Mouse (Mus musculus): ENCODE results near the gene Immp2l. TPM values are rescaled to one million over a fixed set of nuclear protein-coding genes. Genes with fewer than 3 reads are reported as not detected.
A peak's percentile ranks its signal among the peaks of the same experiment; 100 is the strongest.

Immp2l gene
- polyA plus RNA-seq, 1 experiment from 2014 or later = 12.8 TPM

GRCm38 (mm10) chr12:41526688-41527087 is 502.8 kb downstream of the Immp2l start:
- Histone ChIP-seq H3K27me3 (ENCODE audit: control insufficient read depth, insufficient read depth, low read depth, low read length) (no peaks in the 10 kb centered on the region), H3K36me3 (ENCODE audit: control insufficient read depth, insufficient read depth, low read length) (no peaks in the 10 kb centered on the region), H3K4me3 (ENCODE audit: low read length) (no peak overlapping the region), H3K9me3 (ENCODE audit: control insufficient read depth, low read length) (no peaks in the 10 kb centered on the region), H3K27ac (ENCODE audit: low read length) (no peak overlapping the region), H3K9ac (ENCODE audit: low read length) (no peak overlapping the region), H3K4me2 (ENCODE audit: low read depth, low read length) (no peak overlapping the region), H3K4me1 (replicated peaks; ENCODE audit: control insufficient read depth, insufficient read depth, low read length) (no peaks in the 10 kb centered on the region)
- ATAC-seq (ENCODE audit: low read depth) = no peak
- WGBS = 66% methylated on average over 2 of the region's 2 CpGs

GRCm38 (mm10) chr12:41528410-41528809 is 504.5 kb downstream of the Immp2l start:
- no peak overlapping the region for H3K27ac ChIP-seq (ENCODE audit: low read length)
- no peak overlapping the region for H3K4me2 ChIP-seq (ENCODE audit: low read depth, low read length)
- no peaks in the 10 kb centered on the region for H3K9me3 ChIP-seq (ENCODE audit: control insufficient read depth, low read length)
- H3K4me1 ChIP-seq (replicated peaks; ENCODE audit: control insufficient read depth, insufficient read depth, low read length) = no peaks in the 10 kb centered on the region
- 82% methylated on average over 4 of the region's 4 CpGs for WGBS
- ATAC-seq (ENCODE audit: low read depth) = no peak
- H3K4me3 ChIP-seq (ENCODE audit: low read length) = no peak overlapping the region
- H3K9ac ChIP-seq (ENCODE audit: low read length) = no peak overlapping the region
- no peaks in the 10 kb centered on the region for H3K27me3 ChIP-seq (ENCODE audit: control insufficient read depth, insufficient read depth, low read depth, low read length)
- no peaks in the 10 kb centered on the region for H3K36me3 ChIP-seq (ENCODE audit: control insufficient read depth, insufficient read depth, low read length)

GRCm38 (mm10) chr12:41539989-41540388 is 516.1 kb downstream of the Immp2l start:
- 84% methylated on average over 5 of the region's 5 CpGs for WGBS
- Histone ChIP-seq H3K27me3 (ENCODE audit: control insufficient read depth, insufficient read depth, low read depth, low read length) (no peaks in the 10 kb centered on the region), H3K4me1 (replicated peaks; ENCODE audit: control insufficient read depth, insufficient read depth, low read length) (no peaks in the 10 kb centered on the region), H3K9me3 (ENCODE audit: control insufficient read depth, low read length) (no peaks in the 10 kb centered on the region), H3K4me2 (ENCODE audit: low read depth, low read length) (no peak overlapping the region), H3K4me3 (ENCODE audit: low read length) (no peak overlapping the region), H3K36me3 (ENCODE audit: control insufficient read depth, insufficient read depth, low read length) (no peaks in the 10 kb centered on the region), H3K9ac (ENCODE audit: low read length) (no peak overlapping the region), H3K27ac (ENCODE audit: low read length) (no peak overlapping the region)
- ATAC-seq (ENCODE audit: low read depth) = no peak

GRCm38 (mm10) chr12:41551578-41551977 is 527.7 kb downstream of the Immp2l start:
- Histone ChIP-seq H3K4me3 (ENCODE audit: low read length) (no peak overlapping the region), H3K27me3 (ENCODE audit: control insufficient read depth, insufficient read depth, low read depth, low read length) (no peaks in the 10 kb centered on the region), H3K4me2 (ENCODE audit: low read depth, low read length) (no peak overlapping the region), H3K4me1 (replicated peaks; ENCODE audit: control insufficient read depth, insufficient read depth, low read length) (peaks cover 3% of the 10 kb centered on the region), H3K36me3 (ENCODE audit: control insufficient read depth, insufficient read depth, low read length) (no peaks in the 10 kb centered on the region), H3K27ac (ENCODE audit: low read length) (no peak overlapping the region), H3K9me3 (ENCODE audit: control insufficient read depth, low read length) (no peaks in the 10 kb centered on the region), H3K9ac (ENCODE audit: low read length) (no peak overlapping the region)
- WGBS = 69% methylated on average over 4 of the region's 4 CpGs
- no peak for ATAC-seq (ENCODE audit: low read depth)

GRCm38 (mm10) chr12:41557832-41558231 is 533.9 kb downstream of the Immp2l start:
- WGBS = 32% methylated on average over 3 of the region's 3 CpGs
- no peak overlapping the region for H3K4me3 ChIP-seq (ENCODE audit: low read length)
- no peaks in the 10 kb centered on the region for H3K36me3 ChIP-seq (ENCODE audit: control insufficient read depth, insufficient read depth, low read length)
- no peak for ATAC-seq (ENCODE audit: low read depth)
- no peak overlapping the region for H3K27ac ChIP-seq (ENCODE audit: low read length)
- peaks cover 6% of the 10 kb centered on the region for H3K4me1 ChIP-seq (replicated peaks; ENCODE audit: control insufficient read depth, insufficient read depth, low read length)
- H3K9me3 ChIP-seq (ENCODE audit: control insufficient read depth, low read length) = no peaks in the 10 kb centered on the region
- H3K4me2 ChIP-seq (ENCODE audit: low read depth, low read length) = no peak overlapping the region
- no peaks in the 10 kb centered on the region for H3K27me3 ChIP-seq (ENCODE audit: control insufficient read depth, insufficient read depth, low read depth, low read length)
- no peak overlapping the region for H3K9ac ChIP-seq (ENCODE audit: low read length)

GRCm38 (mm10) chr12:41558956-41559735 is 535.3 kb downstream of the Immp2l start:
- H3K4me1 ChIP-seq (replicated peaks; ENCODE audit: control insufficient read depth, insufficient read depth, low read length) = peaks cover 6% of the 10 kb centered on the region
- H3K36me3 ChIP-seq (ENCODE audit: control insufficient read depth, insufficient read depth, low read length) = no peaks in the 10 kb centered on the region
- H3K9me3 ChIP-seq (ENCODE audit: control insufficient read depth, low read length) = no peaks in the 10 kb centered on the region
- no peak overlapping the region for H3K27ac ChIP-seq (ENCODE audit: low read length)
- no peak for ATAC-seq (ENCODE audit: low read depth)
- no peak overlapping the region for H3K4me2 ChIP-seq (ENCODE audit: low read depth, low read length)
- no peak overlapping the region for H3K4me3 ChIP-seq (ENCODE audit: low read length)
- H3K9ac ChIP-seq (ENCODE audit: low read length) = no peak overlapping the region
- 53% methylated on average over 5 of the region's 5 CpGs for WGBS
- no peaks in the 10 kb centered on the region for H3K27me3 ChIP-seq (ENCODE audit: control insufficient read depth, insufficient read depth, low read depth, low read length)

- H3K36me3 ChIP-seq (ENCODE audit: control insufficient read depth, insufficient read depth, low read length) = no peaks in the 10 kb centered on the region
- peak overlapping the region; percentile 27; the same call in 1 of the 2 replicates for H3K27ac ChIP-seq (ENCODE audit: low read length)
- peaks cover 9% of the 10 kb centered on the region; the same call in 1 of the 2 replicates for H3K4me1 ChIP-seq (replicated peaks; ENCODE audit: control insufficient read depth, insufficient read depth, low read length)
- H3K9me3 ChIP-seq (ENCODE audit: control insufficient read depth, low read length) = no peaks in the 10 kb centered on the region
- WGBS = 11% methylated on average over 18 of the region's 18 CpGs
- H3K27me3 ChIP-seq (ENCODE audit: control insufficient read depth, insufficient read depth, low read depth, low read length) = no peaks in the 10 kb centered on the region
- peak; percentile 81 for ATAC-seq (ENCODE audit: low read depth)
- peak overlapping the region; percentile 38 for H3K4me2 ChIP-seq (ENCODE audit: low read depth, low read length)
- H3K9ac ChIP-seq (ENCODE audit: low read length) = peak overlapping the region; percentile 42; the same call in 1 of the 2 replicates
- H3K4me3 ChIP-seq (ENCODE audit: low read length) = no peak overlapping the region; the same call in 1 of the 2 replicates
Measured at GRCm38 (mm10) chr12:41565540-41566432, 541.9 kb downstream of the Immp2l start.

- H3K4me3 ChIP-seq (ENCODE audit: low read length) = no peak overlapping the region
- WGBS = 19% methylated on average over 1 of the region's 1 CpGs
- no peaks in the 10 kb centered on the region for H3K36me3 ChIP-seq (ENCODE audit: control insufficient read depth, insufficient read depth, low read length)
- peak overlapping the region; percentile 38 for H3K4me2 ChIP-seq (ENCODE audit: low read depth, low read length)
- H3K9me3 ChIP-seq (ENCODE audit: control insufficient read depth, low read length) = no peaks in the 10 kb centered on the region
- H3K9ac ChIP-seq (ENCODE audit: low read length) = peak overlapping the region; percentile 42; the same call in 1 of the 2 replicates
- H3K27me3 ChIP-seq (ENCODE audit: control insufficient read depth, insufficient read depth, low read depth, low read length) = no peaks in the 10 kb centered on the region
- peaks cover 9% of the 10 kb centered on the region; the same call in 1 of the 2 replicates for H3K4me1 ChIP-seq (replicated peaks; ENCODE audit: control insufficient read depth, insufficient read depth, low read length)
- H3K27ac ChIP-seq (ENCODE audit: low read length) = peak overlapping the region; percentile 27; the same call in 1 of the 2 replicates
- ATAC-seq (ENCODE audit: low read depth) = no peak
Measured at GRCm38 (mm10) chr12:41566433-41566794, 542.5 kb downstream of the Immp2l start.

- WGBS = 49% methylated on average over 3 of the region's 3 CpGs
- Histone ChIP-seq H3K4me2 (ENCODE audit: low read depth, low read length) (no peak overlapping the region), H3K9me3 (ENCODE audit: control insufficient read depth, low read length) (no peaks in the 10 kb centered on the region), H3K9ac (ENCODE audit: low read length) (no peak overlapping the region), H3K27ac (ENCODE audit: low read length) (no peak overlapping the region), H3K4me3 (ENCODE audit: low read length) (no peak overlapping the region), H3K27me3 (ENCODE audit: control insufficient read depth, insufficient read depth, low read depth, low read length) (no peaks in the 10 kb centered on the region), H3K4me1 (replicated peaks; ENCODE audit: control insufficient read depth, insufficient read depth, low read length) (no peaks in the 10 kb centered on the region), H3K36me3 (ENCODE audit: control insufficient read depth, insufficient read depth, low read length) (no peaks in the 10 kb centered on the region)
- ATAC-seq (ENCODE audit: low read depth) = no peak
Measured at GRCm38 (mm10) chr12:41573754-41574153, 549.9 kb downstream of the Immp2l start.

Measured in lung, embryonic 16.5 days (tissue).